Mouse (Mus musculus) right cerebral cortex, postnatal 14 days (tissue): ENCODE data around the gene Trim80.

Experiments used
- DNase-seq: peaks from one replicate; pipeline ENCODE4 v3.0.0; 2022

The Trim80 gene

DNA sequence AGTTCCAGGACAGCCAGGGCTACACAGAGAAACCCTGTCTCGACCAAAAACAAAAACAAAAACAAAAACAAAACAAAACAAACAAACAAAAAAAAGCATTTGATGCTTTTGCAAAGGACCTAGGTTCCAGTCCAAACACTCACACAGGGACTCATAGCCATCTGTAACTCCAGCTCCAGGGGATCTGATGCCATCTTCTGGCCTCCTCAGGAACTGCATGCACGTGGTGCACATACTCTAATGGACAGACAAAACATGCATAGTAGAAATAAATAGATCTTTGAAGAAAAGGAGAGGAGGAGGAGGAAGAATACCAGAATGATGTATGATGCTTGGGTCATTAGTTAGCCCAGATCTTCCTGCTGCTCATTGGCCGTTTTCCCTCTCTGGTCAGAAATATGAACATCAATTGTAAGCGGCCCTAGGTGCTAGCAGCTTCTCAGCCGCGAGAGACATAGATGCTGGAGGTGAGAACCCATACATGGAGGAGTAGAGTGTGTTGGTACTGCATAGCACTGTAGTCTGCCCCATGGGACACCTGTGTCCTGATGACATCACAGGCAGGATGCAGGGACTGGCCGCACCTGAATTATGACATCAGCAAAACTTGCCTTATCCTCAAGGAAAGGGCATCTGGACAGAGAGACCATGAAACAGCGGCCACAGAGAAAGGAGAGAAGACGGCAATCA, at the start of gene Trim80:
TSS of gene Trim80 (plus strand) at position 640 of the 690 bp plus-strand sequence.
- no peak for DNase-seq

DNA sequence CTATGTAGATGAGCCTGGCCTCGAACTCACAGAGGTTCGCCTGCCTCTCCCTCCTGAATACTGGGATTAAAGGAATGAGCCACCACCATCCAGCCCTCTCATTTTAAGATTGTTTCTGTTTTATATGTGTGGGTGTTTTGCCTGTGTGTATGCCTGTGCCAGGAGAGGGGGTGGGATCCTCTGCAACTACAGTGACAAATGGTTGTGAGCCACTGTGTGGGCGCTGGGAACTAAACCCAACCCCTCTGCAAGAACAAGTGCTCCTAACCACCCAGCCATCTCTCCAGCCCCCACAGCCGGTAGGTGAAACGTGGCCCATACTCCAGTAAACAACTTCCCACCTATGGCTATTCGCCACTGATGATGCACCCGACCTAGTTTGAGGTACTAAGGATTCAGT, 49.0 kb upstream of the Trim80 start:
- no peak for DNase-seq

DNA sequence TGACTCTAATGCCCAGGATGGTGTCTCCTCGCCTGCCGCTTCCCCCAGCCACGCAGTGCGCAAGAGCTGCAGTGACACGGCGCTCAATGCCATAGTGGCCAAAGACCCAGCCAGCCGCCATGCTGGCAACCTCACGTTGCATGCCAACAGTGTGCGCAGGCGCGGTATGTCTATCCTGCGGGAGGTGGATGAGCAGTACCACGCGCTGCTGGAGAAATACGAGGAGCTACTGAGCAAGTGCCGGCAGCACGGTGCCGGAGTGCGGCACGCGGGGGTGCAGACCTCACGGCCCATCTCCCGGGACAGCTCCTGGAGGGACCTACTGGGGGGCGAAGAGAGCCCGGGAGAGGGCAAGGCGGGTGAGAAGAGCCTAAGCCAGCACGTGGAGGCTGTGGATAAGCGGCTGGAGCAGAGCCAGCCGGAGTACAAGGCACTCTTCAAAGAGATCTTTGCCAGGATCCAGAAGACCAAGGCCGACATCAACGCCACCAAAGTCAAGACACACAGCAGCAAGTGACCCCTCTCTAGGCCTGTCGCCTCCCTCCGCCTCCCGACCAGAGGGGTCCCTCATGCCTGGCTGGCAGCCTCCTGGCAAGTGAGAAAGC, 46.5 kb upstream of the Trim80 start:
- DNase-seq: no peak

DNA sequence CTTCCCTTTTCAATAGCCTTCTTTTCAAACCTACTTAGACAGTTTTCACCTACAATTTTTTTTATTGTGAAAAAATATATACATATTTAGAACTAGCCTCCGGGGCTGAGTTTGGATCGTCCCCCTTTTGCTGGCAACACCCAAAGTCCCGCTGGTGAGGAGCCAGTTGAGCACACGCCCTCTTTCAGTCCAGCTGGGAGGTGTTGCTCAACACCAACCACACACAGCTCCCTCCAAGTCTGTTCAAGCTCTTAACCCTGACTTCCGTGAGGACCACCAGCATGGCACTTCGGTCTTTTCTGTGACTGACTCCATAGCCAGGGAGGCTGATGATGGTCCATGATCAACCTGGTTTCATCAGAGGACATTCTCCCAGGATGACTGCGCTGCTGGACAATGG, 42.3 kb upstream of the Trim80 start:
- no peak for DNase-seq

DNA sequence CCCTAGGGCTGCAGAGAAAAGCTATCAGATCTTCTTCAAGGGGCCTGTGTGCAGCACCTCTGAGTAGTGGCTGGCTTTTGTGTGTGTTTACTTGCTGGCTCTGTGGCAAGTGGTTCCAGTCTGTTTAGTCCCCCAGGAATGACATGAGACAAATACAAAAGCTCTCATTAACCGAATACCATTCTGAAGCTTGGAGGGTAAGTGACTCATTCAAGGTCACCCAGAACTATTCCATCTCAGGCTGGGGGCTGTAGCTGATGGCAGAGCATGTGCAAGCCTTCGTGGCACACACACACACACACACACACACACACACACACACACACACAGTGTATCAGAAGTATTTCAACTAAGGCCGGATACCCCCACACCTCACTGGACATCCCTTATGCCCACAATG, 40.2 kb upstream of the Trim80 start:
- DNase-seq: no peak

DNA sequence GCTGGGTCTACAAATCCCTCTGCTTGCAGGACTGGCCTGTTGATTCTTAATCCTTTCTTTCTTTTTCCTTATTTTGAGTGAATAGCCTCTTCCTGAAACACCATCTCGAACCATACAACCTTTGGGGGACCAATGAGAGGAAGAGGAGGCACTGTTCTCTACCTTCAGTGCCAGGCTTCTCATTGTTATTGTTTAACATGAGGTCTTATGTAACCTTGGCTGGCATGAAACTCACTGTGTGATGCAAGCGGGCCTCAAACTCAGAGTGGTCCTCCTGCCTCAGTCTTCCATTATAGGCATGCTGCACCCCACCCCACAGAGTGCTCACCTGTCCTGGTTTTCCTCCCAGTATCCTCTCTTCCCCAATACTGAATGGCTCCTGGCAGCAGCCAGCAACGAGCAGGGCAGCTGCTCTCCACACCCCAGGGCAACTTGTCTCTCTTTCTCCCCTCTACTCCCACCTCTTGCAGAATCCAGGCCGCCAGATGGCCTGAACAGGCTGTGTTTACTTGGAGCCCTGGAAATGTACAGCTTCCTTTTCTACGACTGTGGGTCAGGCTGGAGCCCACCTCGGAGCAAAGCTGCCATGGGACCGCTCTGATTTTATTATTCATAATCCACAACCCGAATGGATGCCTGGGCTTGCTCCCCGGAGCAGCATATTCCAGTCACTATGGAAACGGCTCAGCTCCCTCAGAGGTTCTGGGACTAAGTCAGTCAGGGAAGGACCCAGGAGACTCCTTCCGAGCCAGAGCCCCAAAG, 39.5 kb upstream of the Trim80 start:
- DNase-seq: peak; percentile 23

DNA sequence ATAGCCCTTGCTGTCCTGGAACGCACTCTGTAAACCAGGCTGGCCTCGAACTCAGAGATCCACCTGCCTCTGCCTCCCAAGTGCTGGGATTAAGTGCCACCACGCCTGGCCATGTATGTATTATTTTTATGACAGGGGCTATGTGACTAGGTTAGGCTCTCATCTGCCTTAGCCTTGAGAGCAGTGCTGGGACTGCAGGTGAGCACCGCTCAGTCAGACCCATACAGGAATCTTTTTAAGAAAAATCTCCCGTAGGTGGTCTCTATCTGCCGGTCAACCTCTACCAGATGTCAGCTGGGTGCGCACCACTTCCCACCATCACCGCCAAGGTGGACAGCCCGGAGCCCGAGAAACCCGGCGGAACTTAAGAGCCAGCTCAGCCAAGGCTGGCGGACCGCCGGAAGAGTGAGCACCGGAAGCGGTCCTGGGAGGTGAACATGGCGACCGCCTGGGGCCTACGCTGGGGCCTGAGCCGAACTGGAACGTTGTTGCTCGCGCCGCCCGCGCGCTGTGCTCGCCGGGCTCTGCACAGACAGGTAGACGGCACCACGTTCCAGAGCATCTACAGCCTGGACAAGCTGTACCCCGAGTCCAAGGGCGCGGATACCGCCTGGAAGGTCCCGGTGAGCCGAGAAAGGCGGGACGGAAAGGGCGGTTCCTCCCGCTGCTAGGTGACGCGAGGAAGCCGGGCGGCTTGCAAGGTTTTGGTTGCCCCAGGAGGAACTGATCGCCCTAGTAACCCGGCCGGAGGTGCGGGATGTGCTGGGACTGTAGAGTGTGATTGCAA, 36.8 kb upstream of the Trim80 start, which contains the start of gene Mrpl58:
TSS of gene Mrpl58 (plus strand) at position 415 of the 787 bp plus-strand sequence.
- peak; percentile 85 for DNase-seq

DNA sequence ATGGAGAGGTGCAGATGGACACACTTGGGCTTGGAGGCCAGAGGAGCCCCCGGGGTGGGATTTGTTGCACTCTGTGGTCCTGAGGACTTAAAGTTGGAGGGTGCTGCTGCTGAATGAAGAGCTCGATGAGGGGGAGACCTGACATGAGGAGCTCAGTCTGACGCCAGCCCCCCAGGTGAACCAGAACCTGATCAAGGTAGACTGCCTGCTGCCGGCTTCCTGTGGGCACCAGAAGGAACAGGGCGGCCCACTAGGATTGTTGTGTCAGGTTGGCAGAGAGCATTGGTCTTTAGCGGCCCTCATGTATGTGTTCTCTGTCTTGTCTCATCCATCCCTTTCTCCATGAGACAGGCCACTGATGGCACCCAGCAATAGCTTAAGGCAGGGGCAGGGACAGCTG, 34.6 kb upstream of the Trim80 start:
- no peak for DNase-seq

DNA sequence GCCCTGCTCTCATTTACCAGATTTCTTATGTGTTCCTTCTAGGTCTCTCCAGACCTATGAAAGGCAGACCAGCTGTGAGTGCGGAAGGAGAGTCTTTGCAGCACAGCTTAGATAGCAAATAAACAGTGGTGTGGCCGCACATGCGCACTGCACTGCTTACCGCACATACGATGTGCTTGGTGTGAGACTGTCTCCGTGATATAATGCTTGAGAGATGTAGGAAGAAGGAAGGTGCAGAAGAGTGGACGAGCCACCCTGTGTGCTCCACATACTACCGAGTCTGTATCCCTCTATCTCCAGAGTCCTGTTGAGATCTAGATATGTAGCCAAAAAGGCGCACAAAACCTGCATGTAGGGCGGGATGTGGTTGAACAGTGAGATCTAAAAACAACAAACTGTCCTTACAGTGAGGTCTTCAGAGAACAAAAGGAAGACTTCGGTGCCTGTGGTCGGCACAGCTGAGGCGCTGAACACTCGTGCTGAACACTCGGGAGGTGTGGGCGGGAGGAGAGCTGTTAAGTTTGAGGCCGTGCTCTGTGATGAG, 33.4 kb upstream of the Trim80 start:
- no peak for DNase-seq

DNA sequence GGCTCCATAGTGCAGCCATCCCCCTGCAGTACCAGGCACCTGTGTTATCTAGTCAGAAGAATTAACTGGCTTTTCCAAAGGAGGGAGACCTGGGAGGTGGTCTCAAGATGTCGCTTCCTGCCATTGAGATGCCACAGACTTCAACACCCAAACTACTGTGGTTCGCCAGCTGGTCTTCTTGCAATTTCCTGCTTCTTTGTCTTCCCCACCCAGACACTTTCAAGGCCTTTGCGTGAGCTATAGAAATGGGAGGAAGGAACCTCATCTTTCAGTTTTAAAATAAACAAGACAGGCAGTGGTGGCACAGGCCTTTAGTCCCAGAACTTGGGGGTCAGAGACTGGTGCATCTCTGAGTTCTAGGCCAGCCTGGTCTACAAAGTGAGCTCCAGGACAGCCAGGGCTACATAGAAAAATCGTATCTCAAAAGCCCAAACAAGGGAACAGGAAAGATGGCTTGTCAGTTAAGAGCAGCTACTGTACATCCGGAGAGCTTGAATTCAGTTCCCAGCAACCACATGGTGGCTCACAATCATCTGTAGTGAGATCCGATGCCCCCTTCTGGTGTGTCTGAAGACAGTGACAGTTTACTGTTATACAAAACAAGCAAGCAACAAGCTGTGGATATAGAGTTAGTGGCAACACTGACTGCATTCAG, 32.0 kb upstream of the Trim80 start:
- DNase-seq: no peak

DNA sequence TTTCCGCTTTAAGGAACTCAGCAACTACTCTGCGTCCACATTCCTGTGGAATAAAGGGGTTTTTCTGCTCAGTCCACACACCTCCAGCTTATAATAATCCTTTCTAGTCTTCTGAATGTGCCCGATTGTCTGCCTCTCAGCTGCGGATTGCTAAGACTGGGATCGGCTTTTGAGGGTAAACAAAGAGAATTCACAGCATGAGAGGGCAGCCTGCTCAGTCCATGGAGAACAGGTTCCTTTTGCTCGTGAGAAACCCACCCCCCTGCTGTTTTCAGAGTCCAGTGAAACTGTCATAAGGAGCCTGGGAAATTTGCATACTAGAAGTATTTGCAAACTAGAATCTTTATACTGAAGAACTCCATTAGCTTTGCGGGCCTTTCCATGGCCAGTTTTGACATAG, 30.8 kb upstream of the Trim80 start:
- DNase-seq: no peak

DNA sequence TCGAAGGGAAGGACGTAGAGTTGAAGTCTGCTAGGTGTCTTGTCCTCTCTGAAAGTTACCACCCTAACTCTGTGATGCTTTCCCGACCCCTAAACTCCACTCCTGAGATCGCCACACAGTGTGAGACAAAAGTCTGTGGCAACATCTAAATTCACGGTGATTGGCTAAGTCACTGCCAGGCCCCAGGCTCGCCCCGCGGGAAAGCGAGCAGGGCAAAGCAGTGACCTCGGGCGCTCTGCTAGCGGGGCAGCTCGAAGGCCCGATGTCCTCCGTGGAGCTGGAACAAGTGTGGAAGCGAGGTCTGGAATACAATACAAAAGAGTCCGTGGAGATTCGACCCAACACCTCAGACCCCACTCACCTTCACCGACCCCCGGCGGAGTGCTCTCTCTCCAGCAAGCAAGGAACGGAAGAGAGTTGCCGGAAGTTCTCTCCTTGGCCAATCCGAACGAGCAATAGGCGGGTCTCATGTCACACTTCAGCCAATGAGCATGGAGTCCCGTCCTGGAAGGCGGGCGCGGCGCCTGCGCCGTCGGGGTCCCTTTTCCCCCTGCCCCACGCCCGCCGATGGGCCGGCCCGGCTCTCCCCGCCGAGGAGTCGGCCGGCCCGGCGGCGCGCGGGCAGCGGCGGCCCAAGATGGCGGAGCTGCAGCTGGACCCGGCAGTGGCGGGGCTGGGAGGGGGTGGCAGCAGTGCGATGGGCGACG, 20.7 kb upstream of the Trim80 start, which contains the start of the genes Atp5h and Kctd2:
TSS of gene Atp5h (minus strand) at position 432 of the 707 bp plus-strand sequence.
TSS of gene Kctd2 (plus strand) at position 598 of the 707 bp plus-strand sequence.
- DNase-seq: peak; percentile 95

DNA sequence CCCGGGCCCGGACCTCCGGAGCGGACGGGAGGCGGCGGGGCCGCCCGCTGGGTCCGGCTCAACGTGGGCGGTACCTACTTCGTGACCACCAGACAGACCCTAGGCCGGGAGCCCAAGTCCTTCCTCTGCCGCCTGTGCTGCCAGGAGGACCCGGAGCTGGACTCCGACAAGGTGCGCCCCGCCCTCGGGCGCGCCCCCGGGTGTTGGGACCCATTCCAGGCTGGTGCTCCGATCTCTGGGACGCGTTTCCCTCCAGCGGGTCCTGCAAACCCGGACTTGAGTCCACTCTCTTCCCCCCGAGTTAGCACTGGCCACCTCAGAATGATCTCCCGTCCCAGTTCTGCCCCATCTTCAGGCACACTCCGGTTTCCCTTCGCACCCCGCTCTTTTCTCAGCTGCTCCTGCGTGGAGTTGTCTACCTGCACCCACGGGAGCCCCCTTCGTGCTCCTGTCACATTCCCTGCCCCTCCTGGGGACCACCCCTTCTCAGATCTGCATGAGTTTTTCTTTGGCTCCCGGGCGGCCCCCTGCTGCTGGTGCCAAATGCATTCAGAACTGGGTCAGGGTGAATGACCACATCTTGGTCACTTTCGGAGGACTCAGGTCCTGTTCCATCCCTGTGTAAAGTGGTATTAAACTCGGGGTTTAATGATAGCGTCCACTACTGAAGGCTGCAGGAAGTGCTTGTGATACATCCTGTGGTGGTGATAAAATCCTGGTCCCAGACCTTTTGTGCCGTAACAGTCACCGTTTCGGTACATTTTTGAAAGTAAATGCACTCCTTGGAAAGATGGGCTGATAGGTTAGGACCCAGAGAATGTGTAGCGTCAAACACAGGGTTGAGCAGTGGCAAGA, 19.8 kb upstream of the Trim80 start:
- peak; percentile 52 for DNase-seq

DNA sequence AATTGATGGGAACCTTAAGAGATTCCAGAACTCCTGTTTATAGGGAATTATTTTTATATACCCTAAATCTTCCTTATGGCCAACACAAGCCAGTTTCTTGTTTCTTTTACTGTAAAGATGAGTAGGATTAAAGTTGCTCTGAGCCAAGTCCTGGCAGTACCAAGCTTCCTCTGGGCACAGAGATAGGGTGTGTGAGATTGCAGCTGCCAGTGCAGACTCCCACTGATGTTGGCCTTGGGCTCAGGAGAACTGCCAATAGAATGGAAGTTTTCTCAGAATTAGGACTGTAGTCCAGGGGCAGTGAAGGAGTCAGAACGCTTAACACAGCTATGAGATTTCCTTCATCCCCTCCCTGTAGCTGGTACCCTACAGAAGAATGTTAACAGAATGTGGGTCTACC, 19.0 kb upstream of the Trim80 start:
- DNase-seq: no peak

DNA sequence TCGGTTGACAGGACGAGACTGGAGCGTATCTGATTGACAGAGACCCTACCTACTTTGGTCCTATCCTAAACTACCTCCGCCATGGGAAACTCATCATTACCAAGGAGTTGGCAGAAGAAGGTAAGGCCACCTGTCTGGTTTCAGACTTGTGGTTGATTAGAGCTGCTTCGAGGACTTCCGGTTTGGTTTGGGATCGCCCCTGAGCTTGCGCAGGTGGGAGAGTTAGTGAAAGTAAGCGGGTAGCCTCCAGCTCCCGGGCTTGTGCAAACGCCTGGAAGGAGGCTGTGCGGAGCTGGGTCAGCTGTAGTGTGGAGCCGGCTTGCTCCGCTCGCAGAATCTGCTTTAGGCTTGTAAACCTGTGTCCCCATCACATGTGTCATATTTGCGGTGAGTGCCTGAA, 18.4 kb upstream of the Trim80 start:
- DNase-seq: no peak

DNA sequence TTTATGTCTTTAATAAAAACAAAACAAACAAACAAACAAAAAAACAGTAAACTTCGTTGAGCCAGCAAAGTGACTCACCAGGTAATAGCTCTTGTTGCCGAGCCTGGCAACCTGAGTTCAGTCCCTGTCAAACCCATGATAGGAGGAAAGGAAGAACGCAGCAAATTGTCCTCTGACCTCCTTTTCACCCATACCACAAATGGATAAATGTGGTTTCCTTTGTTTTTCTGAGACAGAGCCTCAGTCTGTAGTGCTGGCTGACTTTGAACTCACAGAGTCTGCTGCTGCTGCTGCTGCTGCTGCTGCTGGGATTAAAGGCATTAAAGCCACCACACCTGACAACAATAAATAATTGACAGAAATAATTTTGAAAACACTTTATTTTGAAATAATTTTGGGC, 17.3 kb upstream of the Trim80 start:
- no peak for DNase-seq

DNA sequence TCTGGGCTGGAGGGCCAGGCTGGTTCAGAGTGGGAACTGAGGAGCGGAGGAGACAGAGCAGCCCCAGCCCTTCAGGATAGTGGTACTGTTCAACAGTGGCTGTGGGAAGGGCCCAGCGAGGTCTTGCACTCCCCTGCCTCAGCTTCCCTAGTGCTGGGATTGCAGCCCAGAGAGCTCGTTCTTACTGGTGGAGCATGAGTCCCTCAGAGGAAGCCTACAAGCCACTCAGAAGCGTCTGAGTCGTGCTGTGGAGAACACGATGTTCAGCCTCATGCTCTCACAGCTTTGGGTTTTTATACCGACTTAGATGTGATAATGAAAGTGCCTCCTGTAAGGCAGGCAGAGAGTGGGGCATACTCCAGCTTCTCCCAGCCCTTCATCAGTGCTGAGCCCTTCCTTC, 15.7 kb upstream of the Trim80 start:
- DNase-seq: no peak

DNA sequence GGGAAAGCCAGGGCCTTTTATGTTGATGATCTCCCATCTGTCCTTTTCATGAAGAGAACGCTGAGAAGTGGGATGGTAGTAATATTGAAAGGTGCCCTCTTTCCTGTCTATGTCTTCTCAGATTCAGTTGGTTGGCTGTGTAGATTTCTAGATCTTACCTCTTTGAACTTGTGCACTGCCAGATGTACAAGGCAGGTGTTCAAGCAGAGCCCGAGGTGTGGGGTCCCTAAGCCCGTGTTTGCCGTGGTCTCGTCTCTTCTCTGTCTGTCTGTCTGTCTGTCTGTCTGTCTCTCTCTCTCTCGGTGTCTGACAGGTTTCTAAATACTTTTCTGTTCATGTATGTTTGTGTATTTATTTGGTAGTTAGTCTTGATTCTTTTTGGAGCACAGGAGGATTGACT, 14.7 kb upstream of the Trim80 start:
- no peak for DNase-seq

DNA sequence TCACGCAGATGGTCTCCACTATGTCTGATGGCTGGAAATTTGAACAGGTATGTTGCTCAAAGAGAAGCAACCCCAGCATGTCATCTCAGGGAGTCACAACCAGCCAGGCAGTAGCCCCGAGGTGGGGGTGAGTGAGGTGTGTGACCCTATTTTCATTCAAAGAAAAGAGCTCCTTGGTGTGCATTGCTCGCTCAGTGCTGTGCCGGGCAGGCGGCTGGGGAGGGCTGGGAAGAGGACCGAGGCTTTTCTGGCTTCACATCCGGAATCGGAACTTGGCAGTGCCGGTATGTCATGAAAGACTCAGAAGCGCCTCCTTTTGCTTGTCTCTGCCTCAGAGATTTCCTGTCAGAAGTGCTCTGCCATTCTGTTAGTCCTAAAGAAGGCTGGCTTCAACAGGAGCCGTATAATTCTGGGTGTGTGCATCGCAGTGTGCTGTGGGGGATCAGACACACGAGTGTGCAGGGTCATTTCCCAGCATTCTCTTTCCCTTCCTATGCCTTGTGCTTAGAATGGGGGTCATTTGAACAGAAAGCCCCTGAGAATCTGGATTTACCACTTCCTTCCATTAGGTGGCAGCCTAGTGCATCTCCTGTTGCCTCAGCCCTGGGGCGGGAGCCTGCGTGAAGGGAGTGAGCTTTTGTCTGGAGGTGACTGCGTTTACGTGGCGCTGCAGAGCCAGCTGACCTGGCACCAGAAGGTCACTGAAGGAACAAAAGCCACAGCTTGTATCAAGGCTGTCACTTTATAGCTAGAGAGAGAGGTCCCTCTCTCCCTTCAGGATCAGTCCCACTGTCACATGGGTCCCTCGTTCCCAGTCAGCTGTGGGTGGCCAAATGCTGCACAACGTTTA, 12.6 kb upstream of the Trim80 start:
- DNase-seq: peak; percentile 71

DNA sequence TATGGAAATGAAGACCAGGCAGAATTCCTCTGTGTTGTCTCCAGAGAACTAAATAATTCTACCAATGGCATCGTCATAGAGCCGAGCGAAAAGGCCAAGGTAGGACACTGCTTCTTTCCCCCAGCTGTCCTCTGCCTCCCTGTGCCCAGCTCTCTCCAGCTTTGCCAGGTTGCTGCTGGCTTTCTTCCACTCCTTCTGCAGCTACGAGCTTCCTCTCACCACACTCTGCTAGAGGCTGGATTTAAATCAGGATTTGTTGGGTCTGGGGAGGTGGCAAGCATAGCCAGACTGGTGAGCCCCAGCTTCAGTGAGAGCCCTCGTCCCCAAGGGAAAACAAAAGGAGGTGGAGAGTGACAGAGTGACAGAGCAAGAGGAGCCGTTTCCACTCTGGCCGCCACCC, 11.0 kb upstream of the Trim80 start:
- peak; percentile 53 for DNase-seq
